Mouse (Mus musculus): ENCODE measurements around the gene Leng9. TPM values are rescaled to one million over a fixed set of nuclear protein-coding genes. Genes with fewer than 3 reads are reported as not detected.

Gene Leng9
- polyA plus RNA-seq, 1 experiment from 2014 or later, result 3.1 TPM

- peaks cover 31% of the 10 kb centered on the region for H3K27me3 ChIP-seq (ENCODE audit: control insufficient read depth, insufficient read depth, low read length)
- DNase-seq (ENCODE audit: low spot score), result no peak
- no peak overlapping the region for H3K9ac ChIP-seq
- H3K9me3 ChIP-seq (ENCODE audit: control insufficient read depth, low read length), result no peaks in the 10 kb centered on the region
- no peak overlapping the region for H3K27ac ChIP-seq
- no peaks in the 10 kb centered on the region for H3K36me3 ChIP-seq (replicated peaks; ENCODE audit: control insufficient read depth, insufficient read depth)
- 77% methylated on average over 5 of the region's 5 CpGs for WGBS
- no peak overlapping the region for H3K4me2 ChIP-seq (replicated peaks)
- no peak overlapping the region for H3K4me3 ChIP-seq (replicated peaks; ENCODE audit: low read length)
- peaks cover 20% of the 10 kb centered on the region for H3K4me1 ChIP-seq (replicated peaks; ENCODE audit: control insufficient read depth, insufficient read depth, low read length)
- ATAC-seq (ENCODE audit: low FRiP score), result no peak
Measured at GRCm38 (mm10) chr7:4154356-4154755, 4.2 kb upstream of the Leng9 start.

GRCm38 (mm10) chr7:4151241-4151640 lies 1.1 kb upstream of the Leng9 start:
- H3K27ac ChIP-seq, result no peak overlapping the region
- H3K4me3 ChIP-seq (replicated peaks; ENCODE audit: low read length), result peak overlapping the region; percentile 70
- peak overlapping the region; percentile 93 for H3K4me2 ChIP-seq (replicated peaks)
- no peaks in the 10 kb centered on the region for H3K9me3 ChIP-seq (ENCODE audit: control insufficient read depth, low read length)
- 0 out of 2 replicates have a peak overlapping the region, but pooled peaks have one; percentile 22 for H3K9ac ChIP-seq
- peaks cover 31% of the 10 kb centered on the region for H3K27me3 ChIP-seq (ENCODE audit: control insufficient read depth, insufficient read depth, low read length)
- DNase-seq (ENCODE audit: low spot score), result no peak
- peaks cover 17% of the 10 kb centered on the region for H3K36me3 ChIP-seq (replicated peaks; ENCODE audit: control insufficient read depth, insufficient read depth)
- peaks cover 29% of the 10 kb centered on the region for H3K4me1 ChIP-seq (replicated peaks; ENCODE audit: control insufficient read depth, insufficient read depth, low read length)
- 10% methylated on average over 22 of the region's 22 CpGs for WGBS
- no peak for ATAC-seq (ENCODE audit: low FRiP score)

- Histone ChIP-seq H3K4me2 (replicated peaks) (peak overlapping the region; percentile 93), H3K27me3 (ENCODE audit: control insufficient read depth, insufficient read depth, low read length) (peaks cover 31% of the 10 kb centered on the region), H3K27ac (no peak overlapping the region), H3K9ac (peak overlapping the region; percentile 44), H3K4me1 (replicated peaks; ENCODE audit: control insufficient read depth, insufficient read depth, low read length) (peaks cover 29% of the 10 kb centered on the region), H3K36me3 (replicated peaks; ENCODE audit: control insufficient read depth, insufficient read depth) (peaks cover 22% of the 10 kb centered on the region), H3K9me3 (ENCODE audit: control insufficient read depth, low read length) (no peaks in the 10 kb centered on the region), H3K4me3 (replicated peaks; ENCODE audit: low read length) (peak overlapping the region; percentile 70)
- WGBS, result 7% methylated on average over 14 of the region's 14 CpGs
- DNase-seq (ENCODE audit: low spot score) (peak; percentile 53), ATAC-seq (ENCODE audit: low FRiP score) (peak; percentile 13; the same call in 1 of the 2 replicates)
Measured at GRCm38 (mm10) chr7:4150811-4151221, 642 bp upstream of the Leng9 start.

- peak overlapping the region; percentile 70 for H3K4me3 ChIP-seq (replicated peaks; ENCODE audit: low read length)
- peaks cover 35% of the 10 kb centered on the region for H3K36me3 ChIP-seq (replicated peaks; ENCODE audit: control insufficient read depth, insufficient read depth)
- no peaks in the 10 kb centered on the region for H3K9me3 ChIP-seq (ENCODE audit: control insufficient read depth, low read length)
- H3K4me2 ChIP-seq (replicated peaks), result peak overlapping the region; percentile 93
- H3K27ac ChIP-seq, result peak overlapping the region; percentile 92
- DNase-seq (ENCODE audit: low spot score), result peak; percentile 73
- H3K27me3 ChIP-seq (ENCODE audit: control insufficient read depth, insufficient read depth, low read length), result peaks cover 31% of the 10 kb centered on the region
- peaks cover 29% of the 10 kb centered on the region for H3K4me1 ChIP-seq (replicated peaks; ENCODE audit: control insufficient read depth, insufficient read depth, low read length)
- under 1% methylated on average over 64 of the region's 64 CpGs for WGBS
- peak overlapping the region; percentile 84 for H3K9ac ChIP-seq
- peak; percentile 79 for ATAC-seq (ENCODE audit: low FRiP score)
Measured at GRCm38 (mm10) chr7:4149209-4150054, 742 bp downstream of the Leng9 start.

- no peak for DNase-seq (ENCODE audit: low spot score)
- peaks cover 29% of the 10 kb centered on the region for H3K4me1 ChIP-seq (replicated peaks; ENCODE audit: control insufficient read depth, insufficient read depth, low read length)
- no peaks in the 10 kb centered on the region for H3K9me3 ChIP-seq (ENCODE audit: control insufficient read depth, low read length)
- peaks cover 44% of the 10 kb centered on the region for H3K36me3 ChIP-seq (replicated peaks; ENCODE audit: control insufficient read depth, insufficient read depth)
- H3K4me2 ChIP-seq (replicated peaks), result peak overlapping the region; percentile 93
- peak; percentile 38 for ATAC-seq (ENCODE audit: low FRiP score)
- peaks cover 25% of the 10 kb centered on the region for H3K27me3 ChIP-seq (ENCODE audit: control insufficient read depth, insufficient read depth, low read length)
- H3K9ac ChIP-seq, result peak overlapping the region; percentile 84
- H3K4me3 ChIP-seq (replicated peaks; ENCODE audit: low read length), result peak overlapping the region; percentile 70
- H3K27ac ChIP-seq, result peak overlapping the region; percentile 92
- 28% methylated on average over 18 of the region's 18 CpGs for WGBS
Measured at GRCm38 (mm10) chr7:4148341-4149208, 1.6 kb downstream of the Leng9 start.

GRCm38 (mm10) chr7:4147836-4148235 lies 2.3 kb downstream of the Leng9 start:
- WGBS, result 86% methylated on average over 4 of the region's 4 CpGs
- DNase-seq (ENCODE audit: low spot score) (no peak), ATAC-seq (ENCODE audit: low FRiP score) (no peak)
- Histone ChIP-seq H3K36me3 (replicated peaks; ENCODE audit: control insufficient read depth, insufficient read depth) (peaks cover 51% of the 10 kb centered on the region), H3K9ac (no peak overlapping the region), H3K4me2 (replicated peaks) (no peak overlapping the region), H3K27me3 (ENCODE audit: control insufficient read depth, insufficient read depth, low read length) (peaks cover 20% of the 10 kb centered on the region), H3K27ac (no peak overlapping the region), H3K4me1 (replicated peaks; ENCODE audit: control insufficient read depth, insufficient read depth, low read length) (peaks cover 29% of the 10 kb centered on the region), H3K9me3 (ENCODE audit: control insufficient read depth, low read length) (no peaks in the 10 kb centered on the region), H3K4me3 (replicated peaks; ENCODE audit: low read length) (no peak overlapping the region)

GRCm38 (mm10) chr7:4147371-4147770 lies 2.8 kb downstream of the Leng9 start:
- Histone ChIP-seq H3K4me1 (replicated peaks; ENCODE audit: control insufficient read depth, insufficient read depth, low read length) (peaks cover 29% of the 10 kb centered on the region), H3K9ac (no peak overlapping the region), H3K4me2 (replicated peaks) (no peak overlapping the region), H3K4me3 (replicated peaks; ENCODE audit: low read length) (no peak overlapping the region), H3K9me3 (ENCODE audit: control insufficient read depth, low read length) (no peaks in the 10 kb centered on the region), H3K36me3 (replicated peaks; ENCODE audit: control insufficient read depth, insufficient read depth) (peaks cover 56% of the 10 kb centered on the region), H3K27me3 (ENCODE audit: control insufficient read depth, insufficient read depth, low read length) (peaks cover 20% of the 10 kb centered on the region), H3K27ac (no peak overlapping the region)
- ATAC-seq (ENCODE audit: low FRiP score) (no peak), DNase-seq (ENCODE audit: low spot score) (no peak)
- WGBS, result 94% methylated on average over 20 of the region's 20 CpGs

- no peak for ATAC-seq (ENCODE audit: low FRiP score)
- no peak for DNase-seq (ENCODE audit: low spot score)
Measured at GRCm38 (mm10) chr7:4146241-4147180, 3.7 kb downstream of the Leng9 start.

More at GRCm38 (mm10) chr7:4146241-4147180, 3.7 kb downstream of the Leng9 start:
- H3K36me3 ChIP-seq (replicated peaks; ENCODE audit: control insufficient read depth, insufficient read depth), result peaks cover 65% of the 10 kb centered on the region
- H3K27me3 ChIP-seq (ENCODE audit: control insufficient read depth, insufficient read depth, low read length), result peaks cover 13% of the 10 kb centered on the region
- no peak overlapping the region for H3K9ac ChIP-seq
- H3K9me3 ChIP-seq (ENCODE audit: control insufficient read depth, low read length), result no peaks in the 10 kb centered on the region
- no peak overlapping the region for H3K27ac ChIP-seq
- peaks cover 28% of the 10 kb centered on the region for H3K4me1 ChIP-seq (replicated peaks; ENCODE audit: control insufficient read depth, insufficient read depth, low read length)
- no peak overlapping the region for H3K4me2 ChIP-seq (replicated peaks)
- WGBS, result 93% methylated on average over 22 of the region's 23 CpGs
- no peak overlapping the region for H3K4me3 ChIP-seq (replicated peaks; ENCODE audit: low read length)
